Mouse (Mus musculus) spleen, adult 2 months (tissue): ENCODE results near the gene St6galnac3.

Source experiments
- CTCF ChIP-seq: fragments of 200-500 bp; IDR thresholded peaks from 2 replicates; pipeline ENCODE4 v1.5.1; 2011; ENCODE audit warnings: mild to moderate bottlenecking, inconsistent platforms; ENCODE audit not compliant: insufficient read depth, insufficient read length, insufficient replicate concordance; ENCODE audit errors: extremely low read depth
- POLR2A ChIP-seq: fragments of 200-500 bp; IDR thresholded peaks from 2 replicates; pipeline ENCODE4 v1.6.1; 2011; ENCODE audit warnings: low read depth, low read length, inconsistent platforms

DNA sequence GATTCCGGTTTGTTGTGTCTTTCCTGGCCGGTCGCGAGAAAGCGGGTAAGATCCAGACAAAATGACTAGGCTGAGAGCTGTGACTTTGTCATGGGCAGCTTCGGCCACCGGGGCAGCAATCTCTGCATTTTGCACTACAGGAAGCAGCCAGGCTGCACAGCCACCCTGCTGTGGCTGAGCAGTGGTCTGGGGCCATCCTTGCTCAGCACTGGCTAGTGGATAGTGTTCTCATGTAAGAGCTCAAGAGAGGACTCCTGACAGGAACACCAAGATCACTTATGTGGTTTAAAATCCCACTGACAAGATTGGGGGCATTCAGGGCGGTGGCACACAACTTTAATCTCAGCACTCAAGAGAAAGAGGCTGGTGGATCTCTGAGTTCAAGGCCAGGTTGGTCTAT, 469.1 kb downstream of the St6galnac3 start:
- no peak for TF ChIP-seq CTCF
- no peak for TF ChIP-seq POLR2A
